Comparison of ENCODE assay signal across 12 mouse cellular contexts in the genomic region with DNA sequence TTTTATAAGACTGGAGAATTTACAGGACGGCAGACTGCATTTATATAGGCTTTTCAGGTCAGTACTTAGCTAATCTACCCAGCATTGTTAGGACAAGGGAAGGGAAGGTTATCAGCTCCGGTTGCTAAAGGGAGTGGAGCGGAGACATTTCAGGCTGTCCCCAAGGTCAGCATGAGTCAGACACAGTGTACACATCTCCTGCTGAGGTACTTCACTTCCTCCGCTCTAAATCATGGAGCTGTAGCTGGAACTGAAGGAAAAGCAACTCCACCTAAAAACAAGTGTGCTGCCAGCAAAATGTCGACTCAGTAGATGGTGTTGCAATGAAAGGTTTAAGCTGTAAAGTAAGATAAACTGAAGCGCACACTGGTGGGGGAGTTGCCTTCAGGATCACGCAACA. TPM values are rescaled to one million over a fixed set of nuclear protein-coding genes. Genes with fewer than 3 reads are reported as not detected.
DNase-seq lines count a peak whose midpoint lies in the region; ATAC-seq lines count a peak whose summit lies in the region.
"Had no signal": no experiment of that assay in that cellular context is flagged by ENCODE, and none has a peak within 500 bp of the region (broad histone marks: within the 10 kb centered on the region; RNA-seq: fewer than 3 reads in every experiment).

No protein-coding gene starts in this region.

- peak; percentile 75 for ATAC-seq in intestine, embryonic 15.5 days
- no peak for ATAC-seq in megakaryocyte, adult 5-6 weeks (ENCODE audit: poor library complexity, severe bottlenecking)

- H3K9me3 ChIP-seq in intestine, embryonic 15.5 days = no peaks in the 10 kb centered on the region
- H3K9me3 ChIP-seq: limb, embryonic 13.5 days; midbrain, embryonic 12.5 days had no signal

- no peak overlapping the region for H3K4me2 ChIP-seq in intestine, embryonic 15.5 days (replicated peaks)
- H3K4me2 ChIP-seq: limb, embryonic 13.5 days; midbrain, embryonic 12.5 days had no signal

- H3K27ac ChIP-seq in intestine, embryonic 15.5 days = peak overlapping the region; percentile 22; the same call in 1 of the 2 replicates
- H3K27ac ChIP-seq: limb, embryonic 13.5 days; midbrain, embryonic 12.5 days had no signal

- H3K9ac ChIP-seq in intestine, embryonic 15.5 days = no peak overlapping the region
- H3K9ac ChIP-seq: limb, embryonic 13.5 days; midbrain, embryonic 12.5 days had no signal

- peak; percentile 28 to 44 for DNase-seq in urinary bladder, postnatal 36 days (ENCODE audit: low spot score in 2 of 2)
- no peak for DNase-seq in urinary bladder, postnatal 4 days (ENCODE audit: low spot score in 2 of 2)
- DNase-seq in adrenal gland, postnatal 36 days = peak; percentile 74 to 77
- DNase-seq in yolk sac, embryonic 10.5 days (ENCODE audit: low spot score) = peak; percentile 79
- no peak for DNase-seq in cerebellum, postnatal 10 days
- no peak for DNase-seq in right cerebral cortex, postnatal 25 days
- DNase-seq: cerebellum, adult 11 months had no signal

- WGBS in intestine, embryonic 15.5 days = 23% methylated on average over 7 of the region's 7 CpGs

- no peak overlapping the region for H3K4me3 ChIP-seq in intestine, embryonic 15.5 days (replicated peaks)
- H3K4me3 ChIP-seq: limb, embryonic 13.5 days; midbrain, embryonic 12.5 days had no signal

- H3K4me1 ChIP-seq in intestine, embryonic 15.5 days (replicated peaks) = peaks cover 16% of the 10 kb centered on the region
- H3K4me1 ChIP-seq: midbrain, embryonic 12.5 days had no signal

- H3K27me3 ChIP-seq in intestine, embryonic 15.5 days (replicated peaks) = no peaks in the 10 kb centered on the region
- H3K27me3 ChIP-seq: limb, embryonic 13.5 days; midbrain, embryonic 12.5 days had no signal

- H3K36me3 ChIP-seq in intestine, embryonic 15.5 days = no peaks in the 10 kb centered on the region
- H3K36me3 ChIP-seq: limb, embryonic 13.5 days; midbrain, embryonic 12.5 days had no signal

RNA-seq across cellular contexts. Expression of a gene that starts 36.2 kb away (rescaled TPM):
- total RNA-seq in adrenal gland, postnatal 36 days (2021) = 10 to 100 TPM in 1 of 2 experiments, 1 to 10 TPM in 1; 8.9 to 15.2 TPM
- 27.4 and 28.6 TPM in 2 replicates for polyA plus RNA-seq in intestine, embryonic 15.5 days (2015; fragmentation: Nextera tagmentation; extraction: Ambion mirVana)
- total RNA-seq in megakaryocyte, adult 5-6 weeks (2015) = not detected in 2 replicates
- total RNA-seq in megakaryocyte, adult 5-6 weeks (2017) = not detected in 2 replicates
- total RNA-seq: neutrophil, adult 5-6 weeks had no signal

Comparison
In these comparisons a context has a peak if more than half of its experiments do, and no peak if none do; other contexts are left out.
1. DNase-seq: peak in urinary bladder, postnatal 36 days (2 of 2), adrenal gland, postnatal 36 days (2 of 2) and yolk sac, embryonic 10.5 days (single experiment); none in urinary bladder, postnatal 4 days (0 of 2), cerebellum, postnatal 10 days (0 of 2) and right cerebral cortex, postnatal 25 days (single experiment).
2. RNA of a gene that starts 36.2 kb away (total RNA-seq): 8.9 to 15.2 TPM in adrenal gland, postnatal 36 days; not detected in megakaryocyte, adult 5-6 weeks; every median in the first group is over 4 times any median in the second.